In the genomic region with DNA sequence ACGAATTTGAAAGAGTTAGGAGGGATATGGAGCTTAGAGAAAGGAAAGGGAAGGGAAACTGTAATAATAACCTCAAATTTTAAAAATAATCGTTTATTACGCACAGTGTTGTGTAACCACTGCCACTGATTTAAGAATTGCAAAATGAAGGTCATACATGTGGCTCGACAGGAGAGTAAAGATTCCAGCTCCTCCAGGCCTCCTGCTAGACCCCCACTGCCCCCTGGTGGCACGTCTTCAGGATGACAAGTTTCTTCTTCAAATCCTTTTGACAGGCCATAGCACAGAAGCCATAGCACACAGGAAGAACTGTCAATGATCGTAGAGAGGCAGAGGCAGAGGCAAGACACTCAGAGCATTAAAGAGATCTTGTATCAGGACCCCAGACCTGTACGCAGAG, we compare ENCODE assay signal across 8 mouse cellular contexts. TPM values are rescaled to one million over a fixed set of nuclear protein-coding genes. Genes with fewer than 3 reads are reported as not detected.
DNase-seq lines count a peak whose midpoint lies in the region; ATAC-seq lines count a peak whose summit lies in the region.

No protein-coding gene starts in this region.

- peak; percentile 76 for DNase-seq in R1 (ENCODE audit: low read depth, low spot score)
- DNase-seq in c-Kit-positive CD71-positive TER-119-negative erythroid progenitor cells, embryonic 14.5 days (ENCODE audit: low read depth) = peak; percentile 13
- peak; percentile 66 for DNase-seq in forelimb bud, embryonic 11.5 days (ENCODE audit: low read depth, low spot score)
- peak; percentile 60 to 80 for DNase-seq in layer of hippocampus, postnatal 25 days (ENCODE audit: extremely low spot score in 1 of 2, low spot score in 1 of 2)
- peak; percentile 85 for DNase-seq in right cerebral cortex, postnatal 4 days

- no peak overlapping the region for H3K4me2 ChIP-seq in hindbrain, embryonic 16.5 days (ENCODE audit: low read length)

- H3K4me3 ChIP-seq in hindbrain, embryonic 16.5 days (ENCODE audit: low read length) = no peak overlapping the region

- no peaks in the 10 kb centered on the region for H3K9me3 ChIP-seq in hindbrain, embryonic 16.5 days (ENCODE audit: control insufficient read depth, low read length)

- WGBS in hindbrain, embryonic 16.5 days = 32% methylated on average over 7 of the region's 7 CpGs

- no peaks in the 10 kb centered on the region for H3K27me3 ChIP-seq in hindbrain, embryonic 16.5 days (replicated peaks; ENCODE audit: control insufficient read depth, insufficient read depth, low read length)

- H3K36me3 ChIP-seq in hindbrain, embryonic 16.5 days (ENCODE audit: control insufficient read depth, insufficient read depth, low read length) = no peaks in the 10 kb centered on the region

- no peak overlapping the region for H3K9ac ChIP-seq in hindbrain, embryonic 16.5 days (ENCODE audit: low read depth, low read length)

- H3K4me1 ChIP-seq in hindbrain, embryonic 16.5 days (ENCODE audit: control insufficient read depth, insufficient read depth, low read depth, low read length) = no peaks in the 10 kb centered on the region

- no peak overlapping the region for H3K27ac ChIP-seq in hindbrain, embryonic 16.5 days (ENCODE audit: low read depth, low read length)

- peak; percentile 61; the same call in 1 of the 2 replicates for ATAC-seq in hindbrain, embryonic 16.5 days
- peak; percentile 44; the same call in 1 of the 2 replicates for ATAC-seq in megakaryocyte-erythroid progenitor cell, adult 5-6 weeks (replicated peaks; ENCODE audit: low FRiP score, low TSS enrichment, poor library complexity, severe bottlenecking)
- no peak for ATAC-seq in inflammation-experienced regulatory T-cells, adult 6 months

RNA-seq across cellular contexts. Expression of a gene that starts 9.1 kb away (rescaled TPM):
- not detected in 2 replicates for polyA plus RNA-seq in hindbrain, embryonic 16.5 days (2015; fragmentation: Nextera tagmentation; extraction: Ambion mirVana)
- not detected for total RNA-seq in layer of hippocampus, postnatal 25 days (2021)
- not detected in 2 replicates for total RNA-seq in megakaryocyte-erythroid progenitor cell, adult 5-6 weeks (2014; fragmentation: Nextera tagmentation)
- total RNA-seq in megakaryocyte-erythroid progenitor cell, adult 5-6 weeks (2017) = not detected in 2 replicates
- polyA plus RNA-seq in inflammation-experienced regulatory T-cells, adult 6 months (2017; shearing (Covaris generic)) = not detected

RNA-seq across cellular contexts. Expression of a gene that starts 41.2 kb away (rescaled TPM):
- not detected in 2 replicates for polyA plus RNA-seq in hindbrain, embryonic 16.5 days (2015; fragmentation: Nextera tagmentation; extraction: Ambion mirVana)
- total RNA-seq in layer of hippocampus, postnatal 25 days (2021) = not detected
- total RNA-seq in megakaryocyte-erythroid progenitor cell, adult 5-6 weeks (2014; fragmentation: Nextera tagmentation) = not detected in 2 replicates
- not detected in 2 replicates for total RNA-seq in megakaryocyte-erythroid progenitor cell, adult 5-6 weeks (2017)
- polyA plus RNA-seq in inflammation-experienced regulatory T-cells, adult 6 months (2017; shearing (Covaris generic)) = not detected

RNA-seq across cellular contexts. Expression of a gene that starts 49.0 kb away (rescaled TPM):
- polyA plus RNA-seq in hindbrain, embryonic 16.5 days (2015; fragmentation: Nextera tagmentation; extraction: Ambion mirVana) = not detected in 2 replicates
- total RNA-seq in layer of hippocampus, postnatal 25 days (2021) = not detected
- total RNA-seq in megakaryocyte-erythroid progenitor cell, adult 5-6 weeks (2014; fragmentation: Nextera tagmentation) = not detected in 2 replicates
- not detected in 2 replicates for total RNA-seq in megakaryocyte-erythroid progenitor cell, adult 5-6 weeks (2017)
- not detected for polyA plus RNA-seq in inflammation-experienced regulatory T-cells, adult 6 months (2017; shearing (Covaris generic))

Comparison
In these comparisons a context has a peak if more than half of its experiments do, and no peak if none do; other contexts are left out.
1. DNase-seq: peak in every context shown above with its lines; median percentile 85 in right cerebral cortex, postnatal 4 days; 76 in R1; 70 in layer of hippocampus, postnatal 25 days; 66 in forelimb bud, embryonic 11.5 days; 13 in c-Kit-positive CD71-positive TER-119-negative erythroid progenitor cells, embryonic 14.5 days.